Mouse (Mus musculus) ES-E14 (cell line): ENCODE measurements around the gene Mrps6. TPM values are rescaled to one million over a fixed set of nuclear protein-coding genes. Genes with fewer than 3 reads are reported as not detected.

Experiments
- DNase-seq: peaks from one replicate; pipeline ENCODE4 v3.0.0-alpha.2; 2013; ENCODE audit warnings: low read depth, low spot score
- H3K27ac ChIP-seq: 2 replicates; pipeline ENCODE4 v1.5.1; 2012; ENCODE audit warnings: low read depth, mild to moderate bottlenecking, low read length, moderate library complexity, mixed read lengths; ENCODE audit not compliant: poor library complexity, insufficient read depth, severe bottlenecking
- H3K36me3 ChIP-seq: 2 replicates; pipeline ENCODE4 v1.6.1; 2012; ENCODE audit warnings: mild to moderate bottlenecking, low read length, moderate library complexity, mixed read lengths; ENCODE audit not compliant: control insufficient read depth, poor library complexity, insufficient read depth, severe bottlenecking
- H3K4me1 ChIP-seq, 2 experiments: fragments of 150-350 bp in 1 of 2; sonication (generic) in 1 of 2; 2 replicates each; pipeline ENCODE4 v1.6.1; 2012; ENCODE audit warnings: low read length in 2 of 2, mild to moderate bottlenecking in 1 of 2, mixed read lengths in 1 of 2; ENCODE audit not compliant: control insufficient read depth in 2 of 2, insufficient read depth in 2 of 2, poor library complexity in 1 of 2
- H3K4me3 ChIP-seq, 2 experiments: fragments of 150-350 bp in 1 of 2; sonication (generic) in 1 of 2; 2 replicates each; pipeline ENCODE4 v1.5.1; 2012; ENCODE audit warnings: low read length in 2 of 2, low read depth in 1 of 2, mild to moderate bottlenecking in 1 of 2, mixed read lengths in 1 of 2; ENCODE audit not compliant: insufficient read depth in 1 of 2, poor library complexity in 1 of 2, severe bottlenecking in 1 of 2
- H3K9ac ChIP-seq: 2 replicates; pipeline ENCODE4 v1.6.1; 2012; ENCODE audit warnings: low read depth, mild to moderate bottlenecking, low read length, mixed read lengths; ENCODE audit not compliant: poor library complexity, insufficient read depth, severe bottlenecking
- H3K9me3 ChIP-seq: fragments of 150-350 bp; sonication (generic); 2 replicates; pipeline ENCODE4 v1.6.1; 2012; ENCODE audit warnings: low read depth, mild to moderate bottlenecking, low read length; ENCODE audit not compliant: control insufficient read depth, insufficient read depth
- CHD2 ChIP-seq: IDR thresholded peaks from 2 replicates; pipeline ENCODE4 v1.6.1; 2014; ENCODE audit warnings: mild to moderate bottlenecking, low read depth, low read length, inconsistent platforms
- HCFC1 ChIP-seq: IDR thresholded peaks from 2 replicates; pipeline ENCODE4 v1.6.1; 2012; ENCODE audit warnings: low read length, inconsistent platforms, borderline replicate concordance; ENCODE audit not compliant: insufficient read depth
- MAFK ChIP-seq: IDR thresholded peaks from 2 replicates; pipeline ENCODE4 v1.6.1; 2014; ENCODE audit warnings: mild to moderate bottlenecking, low read depth, low read length, inconsistent platforms; ENCODE audit not compliant: insufficient read depth
- ZC3H11A ChIP-seq: IDR thresholded peaks from 2 replicates; pipeline ENCODE4 v1.6.1; 2012; ENCODE audit warnings: low read depth, mild to moderate bottlenecking, inconsistent platforms, low read length, borderline replicate concordance
- ZNF384 ChIP-seq: IDR thresholded peaks from 2 replicates; pipeline ENCODE4 v1.6.1; 2012; ENCODE audit warnings: low read depth, low read length, inconsistent platforms
- in situ Hi-C, 2 experiments: fragments of 600-800 bp; cut with MboI; formaldehyde crosslinking; loops; one replicate each; pipeline ENCODE4 v1.15.1; 2025; ENCODE audit warnings: low sequenced_read_pairs in 2 of 2, inconsistent platforms in 1 of 2; ENCODE audit not compliant: unreplicated experiment in 2 of 2
- total RNA-seq: library from RNA; depleted of rRNA; stranded (reverse); fragments of 300-350 nt; gene quantifications from 2 replicates; pipeline ENCODE4 v1.2.3, GENCODE M21; 2012

Gene Mrps6
- total RNA-seq, 1 experiment, result 30.4 TPM

GRCm38 (mm10) chr16:92115611-92116421 lies 57.7 kb downstream of the Mrps6 start:
- Histone ChIP-seq H3K9me3 (no peaks in the 10 kb centered on the region), H3K27ac (no peak overlapping the region), H3K4me3 (no peak overlapping the region), H3K9ac (no peak overlapping the region), H3K4me1 (peaks cover 0 to 2% of the 10 kb centered on the region in 2 experiments; a peak in 2 of 4 replicates), H3K36me3 (no peaks in the 10 kb centered on the region)
- no peak for DNase-seq
- in situ Hi-C loops, result no loop called here
- TF ChIP-seq ZC3H11A (no peak), ZNF384 (no peak), HCFC1 (no peak), MAFK (no peak), CHD2 (no peak)

- Histone ChIP-seq H3K27ac (no peak overlapping the region), H3K36me3 (no peaks in the 10 kb centered on the region), H3K9me3 (no peaks in the 10 kb centered on the region), H3K4me1 (peaks cover 0 to 6% of the 10 kb centered on the region in 2 experiments; a peak in 2 of 4 replicates), H3K9ac (no peak overlapping the region), H3K4me3 (no peak overlapping the region)
- no peak for DNase-seq
- TF ChIP-seq CHD2 (no peak), ZC3H11A (no peak), ZNF384 (no peak)
- in situ Hi-C loops, result no loop called here
These were observed 59.5 kb downstream of the Mrps6 start for GRCm38 (mm10) chr16:92117337-92118209.

- no peak overlapping the region for H3K27ac ChIP-seq
- H3K9me3 ChIP-seq, result no peaks in the 10 kb centered on the region
- no peak for DNase-seq
- H3K4me3 ChIP-seq, result no peak overlapping the region
- H3K9ac ChIP-seq, result no peak overlapping the region
- no peaks in the 10 kb centered on the region for H3K36me3 ChIP-seq
- in situ Hi-C loops, result no loop called here
- H3K4me1 ChIP-seq, result peaks cover 0 to 6% of the 10 kb centered on the region in 2 experiments; a peak in 2 of 4 replicates
- no peak for TF ChIP-seq ZC3H11A
- TF ChIP-seq ZNF384, result no peak
- TF ChIP-seq CHD2, result no peak
- TF ChIP-seq HCFC1, result no peak
- TF ChIP-seq MAFK, result no peak
These were observed 61.0 kb downstream of the Mrps6 start for GRCm38 (mm10) chr16:92119013-92119515.

GRCm38 (mm10) chr16:92120899-92121531 lies 62.9 kb downstream of the Mrps6 start:
- no peak for DNase-seq
- Histone ChIP-seq H3K4me3 (no peak overlapping the region), H3K4me1 (peaks cover 0 to 6% of the 10 kb centered on the region in 2 experiments; a peak in 2 of 4 replicates), H3K9ac (no peak overlapping the region), H3K9me3 (no peaks in the 10 kb centered on the region), H3K27ac (no peak overlapping the region), H3K36me3 (no peaks in the 10 kb centered on the region)
- in situ Hi-C loops, result no loop called here
- TF ChIP-seq MAFK (no peak), CHD2 (no peak), ZNF384 (no peak), HCFC1 (no peak), ZC3H11A (no peak)
